In the genomic region with DNA sequence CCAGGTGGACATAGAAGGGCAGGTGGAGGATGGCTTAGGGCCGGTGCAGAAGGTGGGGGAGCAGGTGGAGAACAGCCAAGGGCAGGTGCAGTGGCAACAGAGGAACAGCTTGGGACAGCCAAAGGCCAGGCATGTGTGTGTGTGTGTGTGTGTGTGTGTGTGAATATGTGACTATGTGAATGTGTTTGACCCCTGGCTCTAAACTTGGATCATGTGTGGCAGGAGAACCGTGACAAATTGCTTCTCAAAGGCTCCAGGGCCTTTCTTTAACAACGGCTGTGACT, we compare ENCODE assay signal across 16 mouse cellular contexts.
A peak's percentile ranks its signal among the peaks of the same experiment; 100 is the strongest.
DNase-seq lines count a peak whose midpoint lies in the region; ATAC-seq and TF ChIP-seq lines count a peak whose summit lies in the region.
"Had no signal": no experiment of that assay in that cellular context is flagged by ENCODE, and none has a peak within 500 bp of the region (broad histone marks: within the 10 kb centered on the region; RNA-seq: fewer than 3 reads in every experiment).

No protein-coding gene starts in this region.

- WGBS in forebrain, embryonic 14.5 days: 87% methylated on average over 3 of the region's 3 CpGs
- 77% methylated on average over 3 of the region's 3 CpGs for WGBS in forebrain, embryonic 10.5 days
- WGBS in midbrain, postnatal 0 days: 54% methylated on average over 3 of the region's 3 CpGs
- 72% methylated on average over 3 of the region's 3 CpGs for WGBS in midbrain, embryonic 13.5 days
- WGBS in kidney, embryonic 14.5 days: 60% methylated on average over 3 of the region's 3 CpGs
- WGBS in hindbrain, embryonic 14.5 days: 60% methylated on average over 3 of the region's 3 CpGs

- no peak overlapping the region for H3K4me3 ChIP-seq in forebrain, embryonic 14.5 days (ENCODE audit: low read depth, low read length)
- no peak overlapping the region for H3K4me3 ChIP-seq in forebrain, embryonic 10.5 days
- no peak overlapping the region for H3K4me3 ChIP-seq in midbrain, postnatal 0 days (ENCODE audit: low read depth, low read length)
- H3K4me3 ChIP-seq in midbrain, embryonic 13.5 days (replicated peaks): no peak overlapping the region
- no peak overlapping the region for H3K4me3 ChIP-seq in kidney, embryonic 14.5 days (ENCODE audit: low read length)
- no peak overlapping the region for H3K4me3 ChIP-seq in hindbrain, embryonic 14.5 days (replicated peaks; ENCODE audit: low read length)
- H3K4me3 ChIP-seq: embryonic facial prominence, embryonic 10.5 days; erythroblast, embryonic 14.5 days; heart, embryonic 15.5 days had no signal

- no peaks in the 10 kb centered on the region for H3K9me3 ChIP-seq in forebrain, embryonic 14.5 days (replicated peaks; ENCODE audit: control insufficient read depth, low read length)
- no peaks in the 10 kb centered on the region for H3K9me3 ChIP-seq in forebrain, embryonic 10.5 days
- no peaks in the 10 kb centered on the region for H3K9me3 ChIP-seq in midbrain, postnatal 0 days (ENCODE audit: low read length)
- H3K9me3 ChIP-seq in midbrain, embryonic 13.5 days: no peaks in the 10 kb centered on the region
- H3K9me3 ChIP-seq in kidney, embryonic 14.5 days (ENCODE audit: control insufficient read depth, low read length): no peaks in the 10 kb centered on the region
- H3K9me3 ChIP-seq in hindbrain, embryonic 14.5 days (ENCODE audit: control insufficient read depth, low read length): no peaks in the 10 kb centered on the region
- H3K9me3 ChIP-seq: embryonic facial prominence, embryonic 10.5 days; heart, embryonic 15.5 days had no signal

- H3K4me2 ChIP-seq in forebrain, embryonic 14.5 days (ENCODE audit: low read length): no peak overlapping the region
- no peak overlapping the region for H3K4me2 ChIP-seq in midbrain, postnatal 0 days (ENCODE audit: low read depth, low read length, poor library complexity, severe bottlenecking)
- H3K4me2 ChIP-seq in midbrain, embryonic 13.5 days (replicated peaks): no peak overlapping the region
- no peak overlapping the region for H3K4me2 ChIP-seq in kidney, embryonic 14.5 days (replicated peaks; ENCODE audit: low read depth, low read length)
- no peak overlapping the region for H3K4me2 ChIP-seq in hindbrain, embryonic 14.5 days (replicated peaks)
- H3K4me2 ChIP-seq: heart, embryonic 15.5 days; midbrain, embryonic 11.5 days had no signal

- ATAC-seq in forebrain, embryonic 14.5 days: no peak
- no peak for ATAC-seq in midbrain, postnatal 0 days (ENCODE audit: low FRiP score)
- ATAC-seq in midbrain, embryonic 13.5 days: no peak
- 0 out of 2 replicates have a peak, but pooled peaks have one; percentile 34 for ATAC-seq in kidney, embryonic 14.5 days (ENCODE audit: low FRiP score, low TSS enrichment)
- no peak for ATAC-seq in hindbrain, embryonic 14.5 days (ENCODE audit: low FRiP score)
- no peak for ATAC-seq in inflammation-experienced regulatory T-cells, adult 6 months
- ATAC-seq: intestine, embryonic 16.5 days had no signal

- H3K36me3 ChIP-seq in forebrain, embryonic 14.5 days (ENCODE audit: control insufficient read depth, insufficient read depth, low read length): no peaks in the 10 kb centered on the region
- no peaks in the 10 kb centered on the region for H3K36me3 ChIP-seq in forebrain, embryonic 10.5 days (replicated peaks)
- no peaks in the 10 kb centered on the region for H3K36me3 ChIP-seq in midbrain, postnatal 0 days (ENCODE audit: insufficient read depth, low read length)
- H3K36me3 ChIP-seq in midbrain, embryonic 13.5 days: no peaks in the 10 kb centered on the region
- H3K36me3 ChIP-seq in kidney, embryonic 14.5 days (ENCODE audit: control insufficient read depth, insufficient read depth, low read length): no peaks in the 10 kb centered on the region
- H3K36me3 ChIP-seq in hindbrain, embryonic 14.5 days (replicated peaks; ENCODE audit: control insufficient read depth, insufficient read depth): no peaks in the 10 kb centered on the region
- H3K36me3 ChIP-seq: embryonic facial prominence, embryonic 10.5 days; heart, embryonic 15.5 days had no signal

- H3K9ac ChIP-seq in forebrain, embryonic 14.5 days (ENCODE audit: low read length): no peak overlapping the region
- H3K9ac ChIP-seq in midbrain, postnatal 0 days (replicated peaks; ENCODE audit: low read length, poor library complexity, severe bottlenecking): no peak overlapping the region
- H3K9ac ChIP-seq in midbrain, embryonic 13.5 days (replicated peaks): no peak overlapping the region
- H3K9ac ChIP-seq in kidney, embryonic 14.5 days (ENCODE audit: low read depth, low read length): no peak overlapping the region
- no peak overlapping the region for H3K9ac ChIP-seq in hindbrain, embryonic 14.5 days
- H3K9ac ChIP-seq: heart, embryonic 15.5 days; liver, embryonic 14.5 days had no signal

- DNase-seq in forebrain, embryonic 14.5 days (ENCODE audit: low spot score): no peak
- DNase-seq in forebrain, embryonic 10.5 days (ENCODE audit: extremely low spot score, low spot score): no peak
- DNase-seq in midbrain, postnatal 0 days (ENCODE audit: low spot score): peak; percentile 5
- DNase-seq in hindbrain, embryonic 14.5 days (ENCODE audit: low spot score): no peak
- DNase-seq in lung, postnatal 36 days: no peak
- DNase-seq: adrenal gland, postnatal 14 days; thymus, adult 2 months had no signal

- peaks cover 10% of the 10 kb centered on the region for H3K4me1 ChIP-seq in forebrain, embryonic 14.5 days (ENCODE audit: control insufficient read depth, insufficient read depth, low read length)
- peaks cover 38% of the 10 kb centered on the region for H3K4me1 ChIP-seq in forebrain, embryonic 10.5 days
- no peaks in the 10 kb centered on the region for H3K4me1 ChIP-seq in midbrain, postnatal 0 days (ENCODE audit: insufficient read depth, low read length)
- H3K4me1 ChIP-seq in midbrain, embryonic 13.5 days (replicated peaks): peaks cover 25% of the 10 kb centered on the region
- peaks cover 13% of the 10 kb centered on the region for H3K4me1 ChIP-seq in kidney, embryonic 14.5 days (ENCODE audit: control insufficient read depth, insufficient read depth, low read length)
- H3K4me1 ChIP-seq in hindbrain, embryonic 14.5 days (replicated peaks; ENCODE audit: control insufficient read depth, insufficient read depth, low read length): peaks cover 6% of the 10 kb centered on the region; the same call in 1 of the 2 replicates
- H3K4me1 ChIP-seq: heart, embryonic 15.5 days had no signal

- H3K27ac ChIP-seq in forebrain, embryonic 14.5 days (ENCODE audit: low read depth, low read length): peak overlapping the region; percentile 24; the same call in 1 of the 2 replicates
- H3K27ac ChIP-seq in forebrain, embryonic 10.5 days: no peak overlapping the region
- H3K27ac ChIP-seq in midbrain, postnatal 0 days (ENCODE audit: low read depth, low read length): no peak overlapping the region
- H3K27ac ChIP-seq in midbrain, embryonic 13.5 days: no peak overlapping the region
- H3K27ac ChIP-seq in kidney, embryonic 14.5 days (ENCODE audit: low read depth, low read length): no peak overlapping the region
- no peak overlapping the region for H3K27ac ChIP-seq in hindbrain, embryonic 14.5 days
- H3K27ac ChIP-seq: embryonic facial prominence, embryonic 10.5 days; heart, embryonic 15.5 days; liver, embryonic 14.5 days had no signal

- H3K27me3 ChIP-seq in forebrain, embryonic 14.5 days (replicated peaks; ENCODE audit: control insufficient read depth, insufficient read depth, low read length): no peaks in the 10 kb centered on the region
- H3K27me3 ChIP-seq in forebrain, embryonic 10.5 days (ENCODE audit: poor library complexity, severe bottlenecking): no peaks in the 10 kb centered on the region
- no peaks in the 10 kb centered on the region for H3K27me3 ChIP-seq in midbrain, postnatal 0 days (ENCODE audit: insufficient read depth, low read length)
- no peaks in the 10 kb centered on the region for H3K27me3 ChIP-seq in midbrain, embryonic 13.5 days
- no peaks in the 10 kb centered on the region for H3K27me3 ChIP-seq in kidney, embryonic 14.5 days (ENCODE audit: control insufficient read depth, insufficient read depth, low read length)
- no peaks in the 10 kb centered on the region for H3K27me3 ChIP-seq in hindbrain, embryonic 14.5 days (ENCODE audit: control insufficient read depth, insufficient read depth, low read length)
- H3K27me3 ChIP-seq: heart, embryonic 15.5 days had no signal

- TF ChIP-seq CTCF in midbrain, postnatal 0 days (IDR thresholded peaks at IDR 0.05): no peak
